Mouse (Mus musculus) mouse embryonic stem cell (cell line): ENCODE data around the gene Hnrnpm.

Source experiments
- in situ Hi-C, 2 experiments: fragments of 300-500 bp; cut with MboI; formaldehyde crosslinking; loops; 1 replicate in 1 of 2; 3 replicates in 1 of 2; pipeline ENCODE4 v1.14.3; 2019 to 2020; ENCODE audit warnings: low sequenced_read_pairs in 2 of 2, low pct_unique_long_range_greater_than_20kb in 1 of 2, mixed read lengths in 1 of 2; ENCODE audit not compliant: unreplicated experiment in 1 of 2

Gene Hnrnpm

GRCm38 (mm10) chr17:33686760-33687159, at the start of gene Hnrnpm:
TSS of gene Hnrnpm (minus strand) at chr17:33686860.
- in situ Hi-C loops, result no loop called here

- in situ Hi-C loops, result loop anchor here in 1 of 2 experiments (25.0 kb wide), 1 partner anchor 396 kb away; no protein-coding TSS in a partner anchor
Measured at GRCm38 (mm10) chr17:33733526-33733925, 46.9 kb upstream of the Hnrnpm start.

GRCm38 (mm10) chr17:33732556-33733083, 46.0 kb upstream of the Hnrnpm start:
- in situ Hi-C loops, result loop anchor here in 1 of 2 experiments (25.0 kb wide), 1 partner anchor 395 kb away; no protein-coding TSS in a partner anchor

- in situ Hi-C loops, result loop anchor here in 1 of 2 experiments (25.0 kb wide), 1 partner anchor 392 kb away; no protein-coding TSS in a partner anchor
Measured at GRCm38 (mm10) chr17:33729215-33729614, 42.6 kb upstream of the Hnrnpm start.

- in situ Hi-C loops, result loop anchor here in 1 of 2 experiments (25.0 kb wide), 1 partner anchor 391 kb away; no protein-coding TSS in a partner anchor
Measured at GRCm38 (mm10) chr17:33728396-33728795, 41.7 kb upstream of the Hnrnpm start.

GRCm38 (mm10) chr17:33719736-33720378, 33.2 kb upstream of the Hnrnpm start:
- in situ Hi-C loops, result no loop called here

GRCm38 (mm10) chr17:33718944-33719725, 32.5 kb upstream of the Hnrnpm start:
- in situ Hi-C loops, result no loop called here

- in situ Hi-C loops, result no loop called here
Measured at GRCm38 (mm10) chr17:33718384-33718881, 31.8 kb upstream of the Hnrnpm start, which contains the start of gene March2. TSS of gene March2 (minus strand) at chr17:33718670.

GRCm38 (mm10) chr17:33717982-33718381, 31.3 kb upstream of the Hnrnpm start:
- in situ Hi-C loops, result no loop called here

GRCm38 (mm10) chr17:33717246-33717645, 30.6 kb upstream of the Hnrnpm start:
- in situ Hi-C loops, result no loop called here

- in situ Hi-C loops, result no loop called here
Measured at GRCm38 (mm10) chr17:33714779-33715178, 28.1 kb upstream of the Hnrnpm start.

GRCm38 (mm10) chr17:33713271-33713670, 26.6 kb upstream of the Hnrnpm start:
- in situ Hi-C loops, result no loop called here

GRCm38 (mm10) chr17:33709834-33710233, 23.2 kb upstream of the Hnrnpm start:
- in situ Hi-C loops, result no loop called here

- in situ Hi-C loops, result no loop called here
Measured at GRCm38 (mm10) chr17:33703091-33703490, 16.4 kb upstream of the Hnrnpm start.

- in situ Hi-C loops, result no loop called here
Measured at GRCm38 (mm10) chr17:33702178-33702577, 15.5 kb upstream of the Hnrnpm start.

- in situ Hi-C loops, result no loop called here
Measured at GRCm38 (mm10) chr17:33695471-33695870, 8.8 kb upstream of the Hnrnpm start.

GRCm38 (mm10) chr17:33685249-33685653, 1.4 kb downstream of the Hnrnpm start:
- in situ Hi-C loops, result no loop called here

- in situ Hi-C loops, result no loop called here
Measured at GRCm38 (mm10) chr17:33684671-33685231, 1.9 kb downstream of the Hnrnpm start.

- in situ Hi-C loops, result no loop called here
Measured at GRCm38 (mm10) chr17:33681767-33682166, 4.9 kb downstream of the Hnrnpm start.
